Mouse (Mus musculus): ENCODE measurements around the gene Slc38a1.

- no peak for TF ChIP-seq GATA1 (IDR thresholded peaks at IDR 0.05; ENCODE audit: low read length)
- TF ChIP-seq TAL1 (IDR thresholded peaks at IDR 0.05; ENCODE audit: low read length), result no peak
Observed at GRCm38 (mm10) chr15:96537272-96537671, 105.4 kb downstream of the Slc38a1 start.
